Mouse (Mus musculus): Measurements from ENCODE around the gene Coa3.

Gene Coa3

DNA sequence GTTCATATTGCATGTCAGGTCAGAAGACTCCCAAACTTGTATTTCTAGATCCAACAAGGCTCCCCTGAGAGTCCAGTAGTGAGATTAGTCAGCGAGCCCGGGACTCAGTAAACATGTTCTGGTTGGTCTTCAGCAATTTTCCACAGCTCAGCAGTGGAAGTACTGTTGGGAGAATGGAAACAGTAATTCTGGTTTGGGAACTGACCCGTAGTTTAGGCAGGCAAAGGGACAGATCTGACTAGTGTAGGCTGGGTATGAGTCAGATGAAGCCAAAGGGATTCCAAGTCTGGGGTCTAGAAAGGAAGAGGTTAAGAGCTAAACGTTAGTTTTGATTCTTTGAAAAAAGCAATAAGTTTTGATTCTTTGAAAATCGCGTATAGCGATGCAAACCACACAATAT lies 26.0 kb downstream of the Coa3 start:
- no peak for DNase-seq (ENCODE audit: low spot score in 2 of 2)

DNA sequence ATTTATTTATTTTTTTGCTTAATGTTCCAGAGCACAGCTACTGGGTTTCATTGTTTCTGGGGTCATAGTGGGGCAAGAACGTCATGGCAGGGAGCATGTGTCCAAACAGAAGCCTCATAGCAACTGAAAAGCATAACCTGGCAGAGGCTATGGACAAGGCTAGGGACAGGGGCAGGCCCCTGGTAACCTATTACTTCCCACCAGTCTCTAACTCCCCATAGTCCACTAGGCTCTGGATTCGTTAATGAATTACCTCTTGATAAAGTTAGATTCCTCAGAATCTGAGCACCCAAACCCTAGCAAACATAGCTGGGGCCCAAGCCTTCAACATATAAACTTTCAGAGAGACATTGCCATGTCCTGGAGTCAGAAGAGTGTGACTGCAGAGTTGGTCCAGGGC lies 27.9 kb downstream of the Coa3 start:
- DNase-seq (ENCODE audit: low spot score in 2 of 2) = no peak

DNA sequence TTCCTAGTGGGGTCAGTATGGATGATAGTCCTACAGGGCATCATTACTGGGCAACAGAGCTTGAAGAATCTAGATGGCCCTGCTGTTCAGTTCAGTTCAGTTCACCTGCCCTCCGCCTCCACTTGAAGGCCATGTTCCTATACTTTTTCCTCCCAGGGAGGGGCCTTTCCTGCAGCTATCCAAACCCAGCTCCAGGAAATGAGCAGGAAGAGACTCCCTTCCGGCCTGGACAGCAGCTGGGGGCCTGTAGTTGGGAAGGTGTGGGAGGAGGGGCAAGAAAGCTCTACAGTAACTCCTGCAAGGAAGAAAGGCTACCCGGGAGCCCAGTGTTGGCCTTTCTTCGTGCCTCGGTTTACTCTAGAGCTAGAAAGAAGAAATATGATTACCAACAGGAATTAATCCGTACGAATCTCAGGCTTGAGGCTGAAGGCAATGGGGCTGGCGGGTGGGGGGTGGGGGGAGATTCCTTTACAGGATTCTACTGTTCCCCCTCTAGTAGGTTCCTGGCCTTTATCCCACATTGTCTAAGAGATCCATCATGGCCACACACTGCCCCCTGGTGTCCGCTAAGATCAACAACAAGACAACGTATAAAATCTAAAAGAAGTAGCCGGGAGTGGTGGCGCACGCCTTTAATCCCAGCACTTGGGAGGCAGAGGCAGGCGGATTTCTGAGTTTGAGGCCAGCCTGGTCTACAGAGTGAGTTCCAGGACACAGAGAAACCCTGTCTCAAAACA lies 30.5 kb downstream of the Coa3 start:
- peak in 1 of 2 experiments; percentile 49 for DNase-seq (ENCODE audit: low spot score in 2 of 2)

DNA sequence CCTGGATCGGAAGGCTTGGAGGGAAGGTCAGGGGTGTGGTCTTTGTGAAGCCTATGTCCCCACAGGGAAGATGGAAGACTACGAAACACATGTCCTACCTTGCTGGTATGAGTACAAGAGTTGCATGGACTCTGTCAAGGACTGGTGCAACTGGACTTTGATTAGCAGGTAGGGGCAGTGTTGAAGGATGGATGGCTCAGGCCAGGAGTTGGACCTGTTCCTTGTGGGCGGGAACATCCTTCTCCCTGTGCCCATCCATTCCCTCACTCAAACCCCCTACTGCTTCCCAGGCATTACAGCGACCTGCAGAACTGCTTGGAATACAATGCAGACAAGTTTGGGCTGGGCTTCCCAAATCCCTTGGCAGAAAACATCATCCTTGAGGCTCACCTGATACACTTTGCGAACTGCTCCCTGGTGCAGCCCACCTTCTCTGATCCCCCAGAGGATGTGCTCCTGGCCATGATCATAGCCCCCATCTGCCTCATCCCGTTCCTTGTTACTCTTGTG lies 31.3 kb downstream of the Coa3 start:
- DNase-seq (ENCODE audit: low spot score in 2 of 2) = no peak

DNA sequence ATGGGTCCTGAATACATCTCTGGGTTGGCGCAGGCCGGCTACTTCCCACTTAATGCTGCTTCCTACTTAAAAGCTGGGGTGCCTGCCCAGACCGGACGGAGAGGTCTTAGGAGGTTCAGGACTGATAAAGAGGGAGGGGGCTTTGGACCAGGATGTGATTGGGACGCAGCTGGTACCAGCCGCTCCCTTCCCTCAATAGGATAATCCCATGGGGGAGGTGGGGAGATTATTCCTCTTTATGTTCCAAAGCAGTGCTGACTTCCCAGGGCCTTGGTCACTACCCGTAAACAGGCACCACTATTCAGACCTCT lies 32.3 kb downstream of the Coa3 start:
- DNase-seq (ENCODE audit: low spot score in 2 of 2) = no peak

DNA sequence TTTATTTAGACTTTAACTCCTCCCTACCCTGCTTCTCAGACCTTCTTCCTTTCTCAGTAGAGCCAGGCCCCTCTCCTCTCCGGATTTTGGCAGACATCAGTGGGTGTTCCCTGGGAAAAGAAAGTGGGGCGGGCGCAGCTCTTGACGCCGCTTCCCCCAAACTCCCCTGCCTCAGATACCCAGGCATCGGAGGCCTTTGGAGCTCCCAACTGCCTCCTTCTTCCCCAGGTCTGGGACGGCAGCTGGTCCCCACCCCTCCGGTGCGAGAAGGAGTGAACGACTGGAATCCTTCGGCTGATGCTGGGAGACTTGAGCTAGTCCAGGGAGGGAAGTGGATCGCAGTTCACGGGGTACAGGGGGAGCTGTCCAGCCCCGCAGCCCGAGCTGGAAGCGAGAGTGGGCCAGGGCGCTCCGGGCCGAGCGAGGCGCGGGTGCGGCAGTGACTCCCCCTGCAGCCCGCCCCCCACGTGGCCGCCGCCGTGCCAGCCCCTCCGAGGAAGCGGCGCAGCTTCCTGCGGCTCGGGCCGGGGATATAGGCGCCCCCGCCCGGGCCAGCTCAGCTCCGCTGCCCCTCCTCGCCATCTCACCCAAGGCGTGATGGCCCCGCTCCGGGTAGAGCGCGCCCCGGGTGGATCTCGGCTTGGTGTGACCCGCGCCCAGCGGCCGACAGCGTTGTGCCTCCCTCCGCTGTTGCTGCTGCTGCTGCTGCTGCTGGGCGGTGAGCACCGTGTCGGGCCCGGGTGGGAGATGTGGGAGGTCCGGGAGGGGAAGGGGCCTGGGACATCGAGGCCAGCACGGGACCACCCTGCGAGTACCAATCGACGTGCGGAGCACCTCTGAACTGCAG lies 32.8 kb downstream of the Coa3 start, which contains the start of gene Ramp2:
TSS of gene Ramp2 (plus strand) at position 174 of the 847 bp plus-strand sequence.
- DNase-seq (ENCODE audit: low spot score in 2 of 2) = peak in 1 of 2 experiments; percentile 39

DNA sequence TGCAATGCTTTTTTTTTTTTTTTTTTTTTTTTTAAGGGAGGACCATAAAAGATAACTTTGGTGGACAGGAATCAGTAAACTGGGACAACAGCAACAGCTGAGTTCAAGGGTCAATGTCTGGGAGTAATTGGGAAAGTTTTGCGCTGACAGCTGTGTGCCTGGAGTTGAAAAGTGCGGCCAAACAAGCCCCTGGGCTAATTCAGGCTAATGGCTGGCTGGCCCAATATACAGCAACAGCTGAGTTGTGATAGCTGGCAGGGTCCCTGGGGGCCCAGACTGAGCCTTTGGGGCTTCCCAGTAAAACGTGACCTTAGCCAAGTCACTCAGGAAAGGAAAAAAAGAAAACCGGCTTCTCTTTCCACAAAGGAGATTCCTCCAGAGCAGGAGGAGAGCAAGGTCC lies 33.8 kb downstream of the Coa3 start:
- DNase-seq (ENCODE audit: low spot score in 2 of 2) = no peak

DNA sequence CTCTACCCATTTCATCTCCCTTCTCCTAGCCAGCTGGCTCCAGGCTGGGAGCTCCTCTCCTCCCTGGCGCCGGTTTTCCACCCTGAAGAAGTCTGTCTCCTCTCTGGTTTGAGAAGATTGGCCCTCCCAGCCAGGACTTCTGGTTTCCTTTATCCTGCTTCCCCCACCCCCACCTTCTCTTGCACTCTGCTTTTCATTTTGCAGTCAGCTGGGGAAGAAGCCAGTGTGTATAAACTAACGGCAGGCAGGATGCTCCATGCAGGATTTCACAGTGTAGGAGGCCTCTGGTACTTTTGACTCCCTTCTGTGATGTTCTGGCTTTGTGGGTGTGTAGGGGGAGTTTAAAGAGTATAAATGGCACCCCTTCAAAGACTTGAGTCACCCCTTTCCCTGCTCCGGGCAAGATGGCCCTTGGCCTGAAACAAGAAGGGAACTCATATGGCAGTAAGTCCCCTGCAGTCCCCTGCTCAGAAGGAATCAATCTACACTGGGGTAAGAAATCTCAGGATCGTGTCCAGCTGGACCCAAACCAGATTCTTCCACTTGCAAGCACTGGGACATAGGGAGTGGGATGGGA lies 40.8 kb downstream of the Coa3 start:
- DNase-seq (ENCODE audit: low spot score in 2 of 2) = no peak

DNA sequence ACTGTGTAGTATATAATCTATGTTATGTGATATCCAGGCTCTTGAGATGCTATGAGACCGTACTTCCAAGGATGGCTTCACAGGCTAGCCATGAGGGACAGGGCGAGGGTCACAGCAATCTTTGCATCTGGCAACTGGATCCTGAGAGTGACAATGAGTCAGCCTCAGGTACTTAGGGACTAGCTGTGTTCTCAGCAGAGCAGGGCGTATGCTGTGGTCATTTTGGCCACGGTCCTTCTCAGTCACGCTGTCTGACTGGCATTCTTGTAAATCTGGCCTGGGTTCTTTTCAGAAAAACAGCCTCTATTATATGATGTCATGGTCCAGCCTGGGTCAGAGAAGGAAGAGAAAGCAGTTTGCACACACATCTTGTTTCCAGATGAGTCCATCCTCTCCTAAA lies 42.1 kb downstream of the Coa3 start:
- no peak for DNase-seq (ENCODE audit: low spot score in 2 of 2)

DNA sequence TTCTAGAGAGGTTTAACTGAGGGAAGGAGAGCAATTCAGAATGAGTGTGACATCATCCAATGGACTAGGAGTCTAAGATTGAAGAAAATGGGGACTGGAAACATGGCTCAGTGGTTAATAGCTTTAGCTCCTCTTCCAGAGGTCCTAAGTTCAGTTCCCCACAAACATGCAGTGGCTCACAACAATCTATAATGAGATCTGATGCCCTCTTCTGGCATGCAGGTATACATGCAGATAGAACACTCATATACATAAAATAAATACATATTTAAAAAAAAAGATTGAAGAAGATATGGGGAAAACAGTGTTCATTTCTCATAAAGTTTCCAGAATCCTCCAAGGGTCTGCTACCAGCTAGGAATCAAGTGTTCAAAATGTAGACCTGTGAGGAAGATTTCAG lies 43.5 kb downstream of the Coa3 start:
- no peak for DNase-seq (ENCODE audit: low spot score in 2 of 2)

DNA sequence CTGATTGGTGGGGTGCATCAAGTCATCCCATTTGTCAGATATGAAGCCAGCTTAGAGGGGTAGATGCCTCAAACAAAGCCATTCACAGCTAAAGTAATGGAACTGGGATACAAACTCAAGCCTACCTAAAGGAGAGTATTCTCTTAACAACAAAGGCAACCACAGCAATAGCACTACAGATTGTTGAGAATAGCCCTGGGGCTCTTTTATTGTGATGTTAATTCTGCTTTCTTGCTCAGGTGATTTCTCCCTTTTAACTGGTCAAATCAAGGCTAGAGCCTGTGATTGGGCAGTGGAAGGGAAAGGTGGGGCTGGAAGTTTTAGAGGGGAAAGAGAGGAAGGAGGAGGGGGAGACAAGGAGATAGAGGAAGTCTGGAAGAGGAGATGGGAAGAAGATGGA lies 44.8 kb downstream of the Coa3 start:
- DNase-seq (ENCODE audit: low spot score in 2 of 2) = no peak

DNA sequence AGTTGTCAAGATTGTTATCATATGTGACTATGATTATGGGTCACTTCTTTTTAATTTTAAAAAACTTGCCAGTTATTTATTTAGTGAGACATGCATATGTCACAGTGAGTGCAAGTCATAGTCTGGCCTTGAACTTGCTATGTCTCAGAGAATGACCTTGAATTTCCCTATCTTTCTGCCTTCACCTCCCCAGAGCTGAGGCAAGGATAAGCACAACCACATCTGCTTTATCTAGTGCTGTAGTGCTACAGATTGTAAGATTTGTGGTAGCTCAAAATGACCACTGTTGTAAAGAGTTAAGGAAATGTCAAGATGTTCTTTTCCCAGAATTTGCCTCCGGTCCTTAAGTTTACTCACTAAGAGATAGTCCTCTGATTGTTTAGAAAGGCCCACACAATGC lies 45.7 kb downstream of the Coa3 start:
- no peak for DNase-seq (ENCODE audit: low spot score in 2 of 2)

DNA sequence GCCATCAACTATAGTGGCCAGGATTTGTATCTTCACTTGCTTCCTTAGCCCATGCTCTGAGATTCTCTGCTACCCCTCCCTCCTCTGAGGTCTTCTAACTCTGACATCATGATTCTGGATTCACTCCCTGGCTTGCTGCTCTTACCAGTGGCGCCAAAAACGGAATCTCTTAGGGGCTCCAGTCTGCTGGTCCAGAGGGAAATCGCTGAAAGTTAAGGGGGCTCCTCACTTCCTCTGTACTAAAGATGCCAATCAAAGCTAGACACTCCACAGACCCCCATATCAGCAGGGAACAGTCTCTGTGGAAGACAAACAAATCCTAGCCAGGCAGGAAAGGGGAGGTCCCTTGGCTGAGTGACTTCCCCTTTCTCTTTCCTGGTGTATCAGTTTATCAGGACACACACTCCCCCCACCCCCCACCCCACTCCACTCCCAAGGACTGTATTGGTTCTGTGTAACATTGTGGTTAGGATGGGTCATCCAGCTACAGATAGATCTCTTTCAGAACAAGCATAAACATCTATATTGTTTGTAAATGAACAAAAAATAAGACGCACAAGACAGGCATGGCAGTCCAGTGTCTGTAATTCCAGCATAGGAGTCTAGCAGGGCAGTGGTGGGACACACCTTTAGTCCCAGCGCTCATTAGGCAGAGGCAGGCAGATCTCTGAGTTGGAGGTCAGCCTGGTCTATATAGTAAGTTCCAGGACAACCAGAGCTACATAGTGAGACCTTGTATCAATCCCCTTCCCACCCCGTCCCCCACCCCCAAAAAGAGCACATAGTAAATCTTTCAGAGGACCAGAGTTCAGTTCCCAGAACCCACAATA lies 46.7 kb downstream of the Coa3 start:
- DNase-seq (ENCODE audit: low spot score in 2 of 2) = no peak

DNA sequence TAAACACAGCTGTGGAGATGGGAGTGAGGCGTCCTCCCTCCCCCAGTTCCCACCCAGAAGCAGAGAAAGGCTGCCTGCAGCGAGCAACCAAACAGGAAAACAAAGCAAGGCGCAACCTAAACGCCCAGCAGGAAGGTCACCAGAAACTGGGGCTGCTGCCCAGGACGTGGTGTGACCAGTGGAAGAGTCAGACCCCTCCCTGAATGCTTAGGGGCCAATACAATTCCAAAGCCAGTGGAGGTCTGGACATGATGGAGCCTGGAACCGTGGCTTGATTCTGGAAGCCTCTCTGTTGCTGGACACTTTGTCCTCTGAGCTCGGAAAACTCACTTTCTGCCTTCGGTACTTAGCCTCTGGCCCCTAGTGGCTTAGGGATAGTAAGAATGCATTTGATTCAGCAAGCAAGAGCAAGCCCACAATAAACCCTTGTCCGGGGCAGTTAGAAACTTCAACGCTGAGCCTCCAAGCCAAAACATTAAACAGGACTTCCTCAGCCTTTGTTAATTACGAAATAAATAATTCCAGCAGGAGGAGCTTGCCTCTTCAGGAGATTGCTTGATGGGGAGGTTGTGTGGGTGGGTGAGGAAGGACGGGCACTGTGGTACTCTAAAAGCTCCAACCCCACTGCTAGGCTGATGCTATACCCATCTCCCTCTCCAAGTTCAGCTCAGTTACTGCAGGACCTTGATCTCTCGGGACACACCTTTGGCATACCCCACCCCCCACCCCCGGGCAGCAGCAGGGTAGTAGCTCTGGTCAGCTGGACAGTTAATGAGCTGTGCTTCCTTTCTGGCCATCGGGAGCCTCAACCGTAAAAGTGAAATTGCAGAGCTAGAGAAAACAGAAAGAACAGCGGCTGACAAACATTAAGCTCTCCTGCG lies 47.7 kb downstream of the Coa3 start:
- no peak for DNase-seq (ENCODE audit: low spot score in 2 of 2)

DNA sequence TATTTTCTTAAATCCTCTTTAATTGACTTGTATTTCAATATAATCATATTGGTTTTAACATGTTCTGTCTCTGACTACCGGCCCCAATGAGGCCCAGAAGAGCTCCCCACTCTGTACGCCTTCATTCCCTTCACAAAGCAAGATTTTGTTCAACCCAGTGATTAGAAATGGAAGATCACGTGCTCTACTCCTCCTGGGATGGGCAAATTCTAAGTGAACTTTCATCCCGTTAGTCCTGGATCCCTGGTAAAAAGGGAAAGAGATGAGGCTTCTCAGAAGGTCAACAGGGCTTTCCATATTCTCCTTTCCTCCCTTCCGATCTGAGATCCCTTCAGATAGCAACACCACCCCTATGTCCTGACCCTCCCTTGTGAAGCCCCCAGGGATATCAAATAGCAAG lies 48.4 kb downstream of the Coa3 start:
- DNase-seq (ENCODE audit: low spot score in 2 of 2) = no peak

DNA sequence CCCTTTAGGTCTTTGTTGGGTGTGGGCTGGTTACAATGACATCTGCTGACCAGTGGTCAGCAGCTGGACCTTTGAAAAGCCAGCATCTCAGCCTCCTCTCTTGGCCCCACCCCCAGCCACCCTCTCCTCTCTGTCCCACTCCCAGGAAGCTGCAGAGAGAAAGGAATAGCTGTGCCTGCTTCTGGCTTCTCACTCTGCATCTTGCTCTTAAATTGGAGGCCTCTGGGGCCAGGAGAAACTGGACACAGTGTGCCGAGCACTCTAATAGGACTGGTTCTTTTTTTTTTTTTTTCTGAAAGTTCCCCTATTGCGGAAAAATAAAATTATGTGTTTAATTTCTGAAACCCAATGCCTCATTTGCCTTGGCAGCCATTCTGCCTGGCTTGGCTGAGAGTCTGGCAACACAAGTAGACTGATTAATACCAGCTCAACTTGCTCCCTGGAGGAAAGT lies 48.8 kb downstream of the Coa3 start:
- no peak for DNase-seq (ENCODE audit: low spot score in 2 of 2)

DNA sequence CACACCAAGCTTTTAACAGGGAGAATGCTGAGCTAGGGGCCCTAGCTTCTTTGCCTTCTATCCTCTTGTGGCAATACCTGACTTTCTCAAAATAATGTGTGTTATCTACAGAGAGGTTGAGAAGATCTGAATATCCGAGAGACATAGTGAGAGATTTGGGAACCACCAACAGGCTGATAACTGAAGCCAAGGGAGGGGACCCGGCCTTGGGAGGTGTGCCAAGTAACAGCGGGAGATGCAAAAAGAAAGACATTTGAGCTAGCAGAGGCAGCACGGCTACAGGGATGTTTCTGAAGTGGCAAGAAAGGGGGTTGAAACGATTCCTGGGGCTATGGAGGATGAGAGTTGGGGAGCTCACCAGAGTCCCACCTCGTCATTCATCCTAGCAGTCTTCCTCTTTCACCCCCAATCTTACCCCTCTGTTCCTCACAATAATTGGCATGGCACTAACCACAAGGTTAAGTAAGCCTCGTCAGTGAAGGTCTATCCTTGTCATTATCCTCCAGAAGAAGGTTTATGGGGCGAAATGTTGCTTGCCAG lies 49.5 kb downstream of the Coa3 start:
- DNase-seq (ENCODE audit: low spot score in 2 of 2) = no peak
